Mouse (Mus musculus): ENCODE measurements around the gene Foxred1. TPM values are rescaled to one million over a fixed set of nuclear protein-coding genes. Genes with fewer than 3 reads are reported as not detected.

The Foxred1 gene
- polyA plus RNA-seq, 1 experiment from 2014 or later, result 35.5 TPM

- 83% methylated on average over 3 of the region's 3 CpGs for WGBS
- H3K9me3 ChIP-seq (ENCODE audit: control insufficient read depth, low read depth, low read length), result no peaks in the 10 kb centered on the region
- H3K36me3 ChIP-seq (ENCODE audit: control insufficient read depth, insufficient read depth, low read length), result peaks cover 1% of the 10 kb centered on the region; the same call in 1 of the 2 replicates
- no peak overlapping the region for H3K27ac ChIP-seq (ENCODE audit: low read length)
- H3K4me3 ChIP-seq (ENCODE audit: low read depth, low read length), result no peak overlapping the region
- no peak overlapping the region for H3K9ac ChIP-seq (replicated peaks; ENCODE audit: low read depth, low read length)
- H3K4me2 ChIP-seq (replicated peaks; ENCODE audit: low read depth, low read length), result no peak overlapping the region
- no peaks in the 10 kb centered on the region for H3K4me1 ChIP-seq (ENCODE audit: control insufficient read depth, insufficient read depth, low read length)
- ATAC-seq (ENCODE audit: insufficient number of reproducible peaks, insufficient read depth, low FRiP score, low read depth), result no peak
- no peaks in the 10 kb centered on the region for H3K27me3 ChIP-seq (ENCODE audit: control insufficient read depth, insufficient read depth, low read length)
Measured at GRCm38 (mm10) chr9:35228671-35229070, 17.8 kb upstream of the Foxred1 start.

GRCm38 (mm10) chr9:35223466-35223865, 12.6 kb upstream of the Foxred1 start:
- no peak overlapping the region for H3K9ac ChIP-seq (replicated peaks; ENCODE audit: low read depth, low read length)
- no peaks in the 10 kb centered on the region for H3K4me1 ChIP-seq (ENCODE audit: control insufficient read depth, insufficient read depth, low read length)
- WGBS, result 93% methylated on average over 3 of the region's 3 CpGs
- no peak overlapping the region for H3K27ac ChIP-seq (ENCODE audit: low read length)
- no peaks in the 10 kb centered on the region for H3K27me3 ChIP-seq (ENCODE audit: control insufficient read depth, insufficient read depth, low read length)
- peaks cover 13% of the 10 kb centered on the region for H3K36me3 ChIP-seq (ENCODE audit: control insufficient read depth, insufficient read depth, low read length)
- no peaks in the 10 kb centered on the region for H3K9me3 ChIP-seq (ENCODE audit: control insufficient read depth, low read depth, low read length)
- H3K4me3 ChIP-seq (ENCODE audit: low read depth, low read length), result no peak overlapping the region
- ATAC-seq (ENCODE audit: insufficient number of reproducible peaks, insufficient read depth, low FRiP score, low read depth), result no peak
- no peak overlapping the region for H3K4me2 ChIP-seq (replicated peaks; ENCODE audit: low read depth, low read length)

- peaks cover 49% of the 10 kb centered on the region for H3K36me3 ChIP-seq (ENCODE audit: control insufficient read depth, insufficient read depth, low read length)
- H3K27ac ChIP-seq (ENCODE audit: low read length), result no peak overlapping the region
- no peak overlapping the region for H3K9ac ChIP-seq (replicated peaks; ENCODE audit: low read depth, low read length)
- no peaks in the 10 kb centered on the region for H3K4me1 ChIP-seq (ENCODE audit: control insufficient read depth, insufficient read depth, low read length)
- no peak for ATAC-seq (ENCODE audit: insufficient number of reproducible peaks, insufficient read depth, low FRiP score, low read depth)
- 75% methylated on average over 1 of the region's 1 CpGs for WGBS
- H3K4me2 ChIP-seq (replicated peaks; ENCODE audit: low read depth, low read length), result no peak overlapping the region
- no peaks in the 10 kb centered on the region for H3K27me3 ChIP-seq (ENCODE audit: control insufficient read depth, insufficient read depth, low read length)
- no peaks in the 10 kb centered on the region for H3K9me3 ChIP-seq (ENCODE audit: control insufficient read depth, low read depth, low read length)
- no peak overlapping the region for H3K4me3 ChIP-seq (ENCODE audit: low read depth, low read length)
Measured at GRCm38 (mm10) chr9:35217963-35218362, 7.1 kb upstream of the Foxred1 start.

GRCm38 (mm10) chr9:35211573-35212511, 987 bp upstream of the Foxred1 start:
- WGBS, result 23% methylated on average over 26 of the region's 26 CpGs
- H3K27me3 ChIP-seq (ENCODE audit: control insufficient read depth, insufficient read depth, low read length), result no peaks in the 10 kb centered on the region
- peaks cover 12% of the 10 kb centered on the region for H3K4me1 ChIP-seq (ENCODE audit: control insufficient read depth, insufficient read depth, low read length)
- H3K4me2 ChIP-seq (replicated peaks; ENCODE audit: low read depth, low read length), result peak overlapping the region; percentile 64
- H3K4me3 ChIP-seq (ENCODE audit: low read depth, low read length), result peak overlapping the region; percentile 86
- peak overlapping the region; percentile 71; the same call in 1 of the 2 replicates for H3K27ac ChIP-seq (ENCODE audit: low read length)
- H3K36me3 ChIP-seq (ENCODE audit: control insufficient read depth, insufficient read depth, low read length), result peaks cover 38% of the 10 kb centered on the region
- H3K9ac ChIP-seq (replicated peaks; ENCODE audit: low read depth, low read length), result peak overlapping the region; percentile 81
- ATAC-seq (ENCODE audit: insufficient number of reproducible peaks, insufficient read depth, low FRiP score, low read depth), result no peak
- H3K9me3 ChIP-seq (ENCODE audit: control insufficient read depth, low read depth, low read length), result no peaks in the 10 kb centered on the region

- Histone ChIP-seq H3K4me3 (ENCODE audit: low read depth, low read length) (no peak overlapping the region), H3K9me3 (ENCODE audit: control insufficient read depth, low read depth, low read length) (no peaks in the 10 kb centered on the region), H3K9ac (replicated peaks; ENCODE audit: low read depth, low read length) (no peak overlapping the region), H3K27me3 (ENCODE audit: control insufficient read depth, insufficient read depth, low read length) (no peaks in the 10 kb centered on the region), H3K27ac (ENCODE audit: low read length) (no peak overlapping the region), H3K4me1 (ENCODE audit: control insufficient read depth, insufficient read depth, low read length) (peaks cover 4% of the 10 kb centered on the region; the same call in 1 of the 2 replicates), H3K4me2 (replicated peaks; ENCODE audit: low read depth, low read length) (no peak overlapping the region), H3K36me3 (ENCODE audit: control insufficient read depth, insufficient read depth, low read length) (peaks cover 28% of the 10 kb centered on the region)
- WGBS, result 94% methylated on average over 2 of the region's 2 CpGs
- ATAC-seq (ENCODE audit: insufficient number of reproducible peaks, insufficient read depth, low FRiP score, low read depth), result no peak
Measured at GRCm38 (mm10) chr9:35204421-35204820, 6.4 kb downstream of the Foxred1 start.

- Histone ChIP-seq H3K4me1 (ENCODE audit: control insufficient read depth, insufficient read depth, low read length) (peaks cover 10% of the 10 kb centered on the region; the same call in 1 of the 2 replicates), H3K4me3 (ENCODE audit: low read depth, low read length) (no peak overlapping the region), H3K27ac (ENCODE audit: low read length) (no peak overlapping the region), H3K27me3 (ENCODE audit: control insufficient read depth, insufficient read depth, low read length) (no peaks in the 10 kb centered on the region), H3K36me3 (ENCODE audit: control insufficient read depth, insufficient read depth, low read length) (peaks cover 28% of the 10 kb centered on the region), H3K9me3 (ENCODE audit: control insufficient read depth, low read depth, low read length) (no peaks in the 10 kb centered on the region), H3K4me2 (replicated peaks; ENCODE audit: low read depth, low read length) (no peak overlapping the region), H3K9ac (replicated peaks; ENCODE audit: low read depth, low read length) (no peak overlapping the region)
- ATAC-seq (ENCODE audit: insufficient number of reproducible peaks, insufficient read depth, low FRiP score, low read depth), result no peak
- WGBS, result 61% methylated on average over 3 of the region's 3 CpGs
Measured at GRCm38 (mm10) chr9:35203536-35203935, 7.3 kb downstream of the Foxred1 start.

- no peaks in the 10 kb centered on the region for H3K9me3 ChIP-seq (ENCODE audit: control insufficient read depth, low read depth, low read length)
- no peaks in the 10 kb centered on the region for H3K27me3 ChIP-seq (ENCODE audit: control insufficient read depth, insufficient read depth, low read length)
- peak overlapping the region; percentile 52 for H3K4me2 ChIP-seq (replicated peaks; ENCODE audit: low read depth, low read length)
- 42% methylated on average over 9 of the region's 9 CpGs for WGBS
- H3K27ac ChIP-seq (ENCODE audit: low read length), result no peak overlapping the region
- H3K4me1 ChIP-seq (ENCODE audit: control insufficient read depth, insufficient read depth, low read length), result peaks cover 10% of the 10 kb centered on the region; the same call in 1 of the 2 replicates
- ATAC-seq (ENCODE audit: insufficient number of reproducible peaks, insufficient read depth, low FRiP score, low read depth), result no peak
- 0 out of 2 replicates have a peak overlapping the region, but pooled peaks have one; percentile 45 for H3K9ac ChIP-seq (replicated peaks; ENCODE audit: low read depth, low read length)
- H3K36me3 ChIP-seq (ENCODE audit: control insufficient read depth, insufficient read depth, low read length), result peaks cover 9% of the 10 kb centered on the region
- peak overlapping the region; percentile 42 for H3K4me3 ChIP-seq (ENCODE audit: low read depth, low read length)
Measured at GRCm38 (mm10) chr9:35200529-35201060, 10.3 kb downstream of the Foxred1 start.

GRCm38 (mm10) chr9:35199772-35200471, 10.9 kb downstream of the Foxred1 start, which contains the start of the genes Srpr and Tirap:
TSS of gene Srpr (plus strand) at chr9:35200175.
TSS of gene Tirap (minus strand) at chr9:35200291.
- no peaks in the 10 kb centered on the region for H3K9me3 ChIP-seq (ENCODE audit: control insufficient read depth, low read depth, low read length)
- H3K36me3 ChIP-seq (ENCODE audit: control insufficient read depth, insufficient read depth, low read length), result peaks cover 4% of the 10 kb centered on the region; the same call in 1 of the 2 replicates
- WGBS, result 0% methylated on average over 44 of the region's 44 CpGs
- peaks cover 10% of the 10 kb centered on the region; the same call in 1 of the 2 replicates for H3K4me1 ChIP-seq (ENCODE audit: control insufficient read depth, insufficient read depth, low read length)
- peak within 1 kb of the TSS; percentile 42 for H3K4me3 ChIP-seq (ENCODE audit: low read depth, low read length)
- peak within 1 kb of the TSS; percentile 52 for H3K4me2 ChIP-seq (replicated peaks; ENCODE audit: low read depth, low read length)
- H3K9ac ChIP-seq (replicated peaks; ENCODE audit: low read depth, low read length), result peak within 1 kb of the TSS; percentile 45
- no peaks in the 10 kb centered on the region for H3K27me3 ChIP-seq (ENCODE audit: control insufficient read depth, insufficient read depth, low read length)
- ATAC-seq (ENCODE audit: insufficient number of reproducible peaks, insufficient read depth, low FRiP score, low read depth), result peak; percentile 91
- peak within 1 kb of the TSS; percentile 41; the same call in 1 of the 2 replicates for H3K27ac ChIP-seq (ENCODE audit: low read length)

Data from stomach, embryonic 14.5 days (tissue).